Mouse (Mus musculus) ovary, adult 10 weeks (tissue): ENCODE results near the gene Rbbp9. TPM values are rescaled to one million over a fixed set of nuclear protein-coding genes. Genes with fewer than 3 reads are reported as not detected.

Experiments used
- polyA plus RNA-seq: library from polyadenylated mRNA; stranded (reverse); fragments of 350-450 nt; fragmentation: Illumina TruSeq; extraction: RNeasy Lipid Tissue Mini Kit (QIAGEN cat#74804); gene quantifications from one replicate; pipeline ENCODE4 v1.2.3, GENCODE M21; 2014

The Rbbp9 gene
- 148 TPM for polyA plus RNA-seq

DNA sequence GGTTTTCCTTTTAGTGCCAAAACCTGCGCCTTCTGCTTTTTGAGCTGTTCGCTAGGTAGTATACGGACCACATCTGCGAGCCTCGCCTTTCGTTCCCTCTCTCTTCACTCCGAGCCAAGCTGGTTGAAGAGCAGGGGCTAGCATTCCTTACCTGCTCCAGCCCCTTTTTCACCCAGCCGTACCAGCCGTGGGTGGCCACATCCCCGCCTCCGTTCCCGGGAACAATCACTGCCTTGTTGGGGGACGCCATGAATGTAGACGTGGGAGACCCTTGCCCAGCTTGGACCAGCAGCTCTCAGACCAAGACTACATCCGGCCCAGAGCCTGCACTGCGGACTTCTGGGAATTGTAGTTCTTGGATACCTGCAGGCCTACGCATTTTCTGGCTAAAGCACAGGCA, at the start of gene Rbbp9:
Gene Rbbp9, minus strand, starts transcription at position 341 of the 400 bp plus-strand sequence.

DNA sequence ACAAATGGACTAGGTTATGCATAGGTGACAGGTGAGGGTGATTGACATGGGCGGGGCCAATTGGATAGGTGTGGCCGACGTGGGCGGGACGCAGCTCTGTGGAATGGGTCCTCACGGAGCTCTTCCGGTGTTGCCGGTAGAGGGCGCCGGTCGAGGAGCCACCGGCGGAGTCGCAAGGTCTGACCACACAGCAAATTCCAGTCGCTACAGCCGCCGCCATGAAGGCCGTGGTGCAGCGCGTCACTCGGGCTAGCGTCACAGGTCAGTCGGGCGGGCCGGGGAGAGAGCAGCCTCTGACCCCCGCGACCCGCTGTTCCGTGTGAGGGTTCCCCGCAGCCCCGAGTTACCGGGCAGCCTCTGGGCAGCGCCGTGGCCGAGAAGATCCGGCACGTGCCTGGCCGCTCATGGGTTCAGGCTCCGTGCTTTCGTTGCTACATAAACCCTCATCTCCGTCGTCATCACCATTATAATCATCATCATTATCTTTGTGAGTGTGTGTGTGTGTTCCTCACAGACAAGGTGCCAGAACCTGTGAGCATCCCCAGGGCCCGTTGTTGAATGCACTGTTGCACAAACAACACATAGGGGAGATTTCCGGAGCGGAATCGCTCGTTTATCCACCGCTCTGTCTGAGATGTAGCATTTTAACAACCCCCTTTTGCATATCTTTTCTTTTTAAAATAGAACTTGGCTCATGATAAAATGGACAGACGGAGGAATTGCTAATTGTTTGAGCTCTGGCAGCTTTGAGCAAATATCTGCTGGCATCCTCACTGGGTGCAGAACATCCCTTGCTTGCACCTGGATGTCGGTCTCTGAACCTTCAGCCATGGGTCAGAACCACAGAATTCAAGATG, 49.4 kb upstream of the Rbbp9 start, which contains the start of gene Dtd1:
Gene Dtd1, plus strand, starts transcription at position 67 of the 857 bp plus-strand sequence.

DNA sequence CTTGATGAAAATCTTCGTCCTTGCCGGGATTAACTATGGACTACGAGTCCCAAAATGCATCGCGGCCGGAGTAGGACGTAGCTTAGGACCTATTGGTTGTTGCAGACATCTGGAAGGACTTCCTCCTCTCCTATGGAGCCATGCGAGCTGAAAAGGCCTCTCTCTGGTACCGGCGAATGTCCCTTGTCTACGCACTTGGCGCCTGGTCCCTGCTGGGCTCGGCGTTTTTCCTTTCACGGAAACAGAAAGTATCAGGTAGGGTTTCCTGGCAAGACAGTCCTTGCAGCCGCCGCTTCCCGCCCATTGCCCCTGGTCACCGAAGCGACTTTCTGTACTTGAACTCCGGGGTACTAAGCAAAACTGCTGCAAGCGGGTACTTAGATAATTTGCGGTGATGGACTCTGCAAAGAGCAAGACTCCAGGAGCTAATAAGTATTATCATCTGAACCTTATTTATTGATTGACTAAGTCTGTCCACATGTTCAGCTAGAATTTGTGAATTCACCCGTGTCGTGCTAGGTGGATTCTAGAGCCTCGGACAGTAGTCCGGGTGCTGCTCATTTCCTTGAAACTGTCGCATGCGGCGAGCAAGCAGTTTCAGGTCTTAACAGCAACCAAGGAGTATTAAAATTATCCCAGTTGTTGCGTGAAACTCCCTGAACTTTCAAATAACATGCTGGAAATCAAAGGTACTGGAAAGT, 43.4 kb upstream of the Rbbp9 start, which contains the start of gene Smim26:
Gene Smim26, plus strand, starts transcription at position 104 of the 701 bp plus-strand sequence.

DNA sequence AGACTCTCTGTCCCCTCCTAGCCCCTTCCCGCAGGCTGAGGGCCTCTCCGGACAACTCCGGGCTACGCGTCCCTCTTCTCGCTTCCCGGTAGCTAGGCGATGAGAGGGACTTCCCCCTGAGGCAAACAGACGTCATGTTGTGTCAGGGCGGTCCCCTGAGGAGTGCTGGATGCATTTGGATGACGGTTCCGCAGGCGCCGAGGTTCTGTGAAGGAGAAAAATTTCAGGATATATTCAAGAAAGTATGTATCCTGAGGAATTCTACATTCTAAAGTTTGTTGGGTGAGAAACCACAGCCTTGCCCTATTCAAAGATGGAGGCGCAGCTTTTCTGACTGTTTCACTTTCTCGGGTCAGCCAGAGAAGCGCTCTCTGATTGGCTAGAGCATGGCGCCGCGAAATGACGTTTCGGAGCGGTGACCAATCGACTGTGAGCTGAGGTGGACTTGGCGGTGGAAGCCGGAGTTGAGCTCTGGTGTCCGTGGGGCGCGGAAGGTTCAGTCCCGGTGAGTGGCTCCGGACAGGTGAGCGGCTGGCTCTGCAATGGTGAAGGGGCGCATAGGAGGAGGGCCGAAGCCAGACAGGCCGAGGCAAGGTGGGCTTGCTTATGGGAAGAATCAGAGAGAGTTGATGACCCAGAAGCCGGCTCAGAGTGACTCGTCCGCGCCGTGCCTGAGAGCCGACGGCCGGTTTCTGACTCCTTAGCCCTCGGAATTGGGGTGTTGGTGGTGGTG, 5.3 kb upstream of the Rbbp9 start, which contains the start of gene Sec23b:
Gene Sec23b, plus strand, starts transcription at position 410 of the 733 bp plus-strand sequence.

DNA sequence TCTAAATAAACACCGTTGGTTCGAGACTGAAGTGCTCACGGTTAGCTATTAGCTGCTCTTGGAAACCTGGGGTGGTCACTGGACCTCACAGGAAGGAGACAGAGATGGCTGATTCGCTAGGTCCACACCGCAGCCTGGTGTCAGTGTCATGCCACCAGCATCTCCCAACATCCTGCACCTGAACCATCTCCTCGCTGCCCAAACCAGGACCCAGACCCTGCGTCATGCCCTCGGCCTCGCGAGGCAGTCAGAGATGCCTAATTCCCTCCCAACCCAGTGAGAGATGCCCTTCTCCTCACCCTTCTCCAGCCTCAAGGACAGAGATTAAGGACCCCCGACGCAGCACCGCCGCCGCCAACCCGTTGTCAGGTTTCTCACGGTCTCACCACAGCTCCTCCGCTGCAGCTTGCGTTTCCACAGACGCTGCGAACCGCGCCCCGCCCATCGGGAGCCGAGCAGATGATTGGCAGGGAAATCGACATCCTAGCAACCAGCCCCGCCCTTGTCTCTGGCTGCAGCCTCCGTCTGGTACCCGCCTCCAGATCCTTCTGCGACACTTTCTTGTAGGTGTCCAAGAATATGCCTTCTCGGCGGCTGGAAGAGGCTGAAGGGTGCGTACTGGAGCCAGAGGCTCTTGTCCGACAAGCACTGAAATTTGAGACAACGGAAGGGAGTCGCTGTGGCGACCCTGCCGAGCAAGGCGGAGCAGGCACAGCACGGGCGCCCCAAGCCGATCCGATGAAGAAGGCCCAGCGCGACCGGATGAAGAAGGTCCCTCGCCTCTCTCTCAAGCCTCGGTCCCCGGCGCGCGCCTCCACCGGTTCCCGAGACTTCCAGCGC, 23.5 kb downstream of the Rbbp9 start, which contains the start of the genes Dzank1 and Polr3f:
Gene Dzank1, minus strand, starts transcription at position 434 of the 840 bp plus-strand sequence.
Gene Polr3f, plus strand, starts transcription at position 738 of the 840 bp plus-strand sequence.

Other genes with a start within 250 kb of the Rbbp9 start
- gene Ovol2, start 218.7 kb downstream of the Rbbp9 start, polyA plus RNA-seq: not detected
- gene Kat14, start 181.9 kb downstream of the Rbbp9 start, polyA plus RNA-seq: 10.7 TPM
- 4.3 TPM for gene Pet117, start 181.9 kb downstream of the Rbbp9 start, polyA plus RNA-seq
- 4.5 TPM for gene Dzank1, start 23.5 kb downstream of the Rbbp9 start, polyA plus RNA-seq
- gene Polr3f, start 23.2 kb downstream of the Rbbp9 start, polyA plus RNA-seq: 58.4 TPM
- 114 TPM for gene Sec23b, start 5.4 kb upstream of the Rbbp9 start, polyA plus RNA-seq
- 14.4 TPM for gene Smim26, start 43.2 kb upstream of the Rbbp9 start, polyA plus RNA-seq
- 28.3 TPM for gene Dtd1, start 49.0 kb upstream of the Rbbp9 start, polyA plus RNA-seq